Mouse (Mus musculus) C2C12 (cell line): ENCODE data around the gene Adam23.

ENCODE experiments used
- CEBPB ChIP-seq: IDR thresholded peaks from one replicate; pipeline ENCODE4 v1.6.1; 2011; ENCODE audit warnings: low read depth, mild to moderate bottlenecking, control low read depth, moderate library complexity
- CTCF ChIP-seq: IDR thresholded peaks from one replicate; pipeline ENCODE4 v1.5.1; 2011; ENCODE audit not compliant: control insufficient read depth, insufficient read depth, insufficient read length
- MAX ChIP-seq: IDR thresholded peaks from one replicate; pipeline ENCODE4 v1.6.1; 2011; ENCODE audit warnings: mild to moderate bottlenecking, control low read depth
- MYOD1 ChIP-seq: IDR thresholded peaks from one replicate; pipeline ENCODE4 v1.6.1; 2011; ENCODE audit warnings: low read depth; ENCODE audit not compliant: control insufficient read depth, insufficient read length
- USF1 ChIP-seq: IDR thresholded peaks from one replicate; pipeline ENCODE4 v1.6.1; 2011; ENCODE audit warnings: low read depth, mild to moderate bottlenecking, control low read depth, moderate library complexity

DNA sequence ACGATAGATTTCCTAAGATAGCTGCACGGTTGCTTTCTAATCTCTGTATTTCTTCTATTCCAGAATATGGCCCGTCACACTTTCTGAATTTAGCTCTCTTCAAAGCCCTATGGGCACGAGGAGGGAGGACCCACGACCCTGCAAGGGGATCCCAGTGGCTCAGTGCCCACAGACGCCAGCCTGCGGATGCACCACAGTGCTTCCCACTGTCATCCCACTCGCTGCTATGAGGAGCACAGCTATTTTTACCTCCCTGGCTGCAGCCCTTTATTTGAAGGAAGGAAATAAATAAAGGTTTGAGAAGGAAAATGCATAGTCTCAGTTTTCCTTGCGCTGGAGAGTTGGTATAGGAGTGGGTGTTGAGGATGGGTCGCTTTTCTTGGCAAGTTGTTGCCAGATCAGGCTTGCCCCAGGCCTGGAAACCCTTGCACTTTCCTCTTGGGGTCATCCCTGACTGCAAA is 512 bp upstream of the Adam23 start:
- no peak for TF ChIP-seq CTCF
- no peak for TF ChIP-seq USF1
- no peak for TF ChIP-seq MYOD1
- no peak for TF ChIP-seq CEBPB
- no peak for TF ChIP-seq MAX
